Mouse (Mus musculus) c-Kit-positive CD71-positive TER-119-negative erythroid progenitor cells, embryonic 14.5 days (primary cell): ENCODE results near the gene Rnf34.

Experiments used
- DNase-seq: peaks from one replicate; pipeline ENCODE4 v3.0.0-alpha.2; 2013; ENCODE audit warnings: low read depth

Gene Rnf34

GRCm38 (mm10) chr5:122899777-122900557 lies 50.1 kb downstream of the Rnf34 start:
- DNase-seq = peak; percentile 80

- peak; percentile 21 for DNase-seq
These were observed 50.8 kb downstream of the Rnf34 start for GRCm38 (mm10) chr5:122900558-122901171.

- DNase-seq = peak; percentile 20
These were observed 51.3 kb downstream of the Rnf34 start for GRCm38 (mm10) chr5:122901179-122901578.

- DNase-seq = no peak
These were observed 51.8 kb downstream of the Rnf34 start for GRCm38 (mm10) chr5:122901666-122902065.

- peak; percentile 50 for DNase-seq
These were observed 52.4 kb downstream of the Rnf34 start for GRCm38 (mm10) chr5:122902228-122902627.

GRCm38 (mm10) chr5:122903165-122903564 lies 53.3 kb downstream of the Rnf34 start:
- DNase-seq = peak; percentile 50

- no peak for DNase-seq
These were observed 57.3 kb downstream of the Rnf34 start for GRCm38 (mm10) chr5:122907182-122907581.

- no peak for DNase-seq
These were observed 58.2 kb downstream of the Rnf34 start for GRCm38 (mm10) chr5:122908001-122908400.

- DNase-seq = no peak
These were observed 59.6 kb downstream of the Rnf34 start for GRCm38 (mm10) chr5:122909481-122909880.

GRCm38 (mm10) chr5:122912863-122913262 lies 63.0 kb downstream of the Rnf34 start:
- peak; percentile 36 for DNase-seq

GRCm38 (mm10) chr5:122916147-122916546 lies 66.3 kb downstream of the Rnf34 start:
- no peak for DNase-seq

GRCm38 (mm10) chr5:122917982-122918711 lies 68.3 kb downstream of the Rnf34 start:
- no peak for DNase-seq

GRCm38 (mm10) chr5:122920557-122920956 lies 70.7 kb downstream of the Rnf34 start:
- no peak for DNase-seq
